Mouse (Mus musculus) lung, postnatal 0 days (tissue): ENCODE data around the gene Parp6.

Source experiments
- CTCF ChIP-seq: IDR thresholded peaks from 2 replicates; pipeline ENCODE4 v1.5.1; 2016; ENCODE audit warnings: antibody characterized with exemption, mild to moderate bottlenecking
- EP300 ChIP-seq: IDR thresholded peaks from 2 replicates; pipeline ENCODE4 v1.6.1; 2016; ENCODE audit warnings: antibody characterized with exemption, mild to moderate bottlenecking, control low read depth

GRCm38 (mm10) chr9:59571852-59572251, 45.2 kb upstream of the Parp6 start:
- TF ChIP-seq CTCF, result no peak
- no peak for TF ChIP-seq EP300
